Mouse (Mus musculus): Measurements from ENCODE around the gene Commd9.
A peak's percentile ranks its signal among the peaks of the same experiment; 100 is the strongest.

Gene Commd9

GRCm38 (mm10) chr2:101909326-101910080 is 23.5 kb downstream of the Commd9 start:
- no peak for DNase-seq

DNA sequence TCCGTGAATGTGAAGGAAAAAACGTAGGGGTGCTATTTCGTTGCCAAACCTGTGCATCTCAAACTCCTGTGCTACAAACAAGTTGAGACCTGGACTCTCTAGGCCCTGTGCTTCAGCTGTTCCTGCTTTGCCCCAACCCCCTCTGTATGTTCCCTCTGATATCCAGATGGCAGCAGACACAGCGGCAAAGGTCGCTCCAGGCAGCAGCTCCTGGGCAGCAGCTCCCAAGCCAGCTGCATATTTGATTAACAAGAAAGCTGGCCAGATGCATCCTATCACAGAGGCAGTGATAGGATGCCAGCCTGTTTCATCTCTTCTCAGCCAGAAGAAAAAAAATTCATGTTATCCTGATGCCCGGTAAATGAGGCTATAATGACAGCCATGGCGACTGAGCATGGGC is 32.5 kb downstream of the Commd9 start:
- peak; percentile 19 for DNase-seq

DNA sequence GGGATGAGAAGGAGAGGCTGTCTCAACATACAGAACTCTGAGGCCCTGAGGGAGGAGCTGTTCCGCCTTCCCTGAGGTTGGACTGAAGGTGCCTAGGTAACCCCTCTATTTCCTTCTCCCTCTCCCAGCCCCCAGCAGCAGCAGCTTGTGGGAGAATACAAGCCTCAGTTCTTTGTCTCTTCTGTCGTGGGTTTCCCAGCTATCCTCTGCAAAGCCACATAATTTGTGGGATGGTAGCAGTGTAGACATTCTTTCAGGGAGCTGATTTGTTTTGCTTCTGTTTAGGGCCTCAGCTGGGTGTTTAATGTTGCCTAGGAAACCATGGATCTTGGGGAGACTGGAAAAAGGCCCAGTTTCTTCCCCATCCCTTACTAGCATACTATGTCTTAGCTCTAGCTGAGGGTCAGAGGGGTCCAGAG is 34.1 kb downstream of the Commd9 start:
- no peak for DNase-seq

GRCm38 (mm10) chr2:101922302-101922701 is 36.3 kb downstream of the Commd9 start:
- DNase-seq, result no peak

DNA sequence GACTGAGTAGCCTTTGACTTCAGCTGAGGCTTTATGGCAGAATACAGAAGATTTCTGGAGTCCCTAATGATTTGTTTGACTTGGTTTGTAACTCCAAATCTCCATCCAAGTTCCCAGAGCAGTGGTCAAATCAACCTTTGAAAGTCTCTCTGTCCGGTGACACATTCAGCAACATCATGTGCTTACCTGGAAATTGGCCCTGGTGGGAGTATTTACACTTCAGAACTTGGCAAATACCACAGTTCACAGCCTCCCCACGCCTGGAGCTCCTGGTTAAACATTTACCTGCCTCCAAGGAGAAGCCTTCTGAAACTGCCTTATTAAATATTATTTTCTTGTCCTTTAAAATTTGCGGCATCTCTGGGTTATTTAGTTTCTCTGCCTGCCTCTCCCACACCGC is 37.1 kb downstream of the Commd9 start:
- no peak for DNase-seq

DNA sequence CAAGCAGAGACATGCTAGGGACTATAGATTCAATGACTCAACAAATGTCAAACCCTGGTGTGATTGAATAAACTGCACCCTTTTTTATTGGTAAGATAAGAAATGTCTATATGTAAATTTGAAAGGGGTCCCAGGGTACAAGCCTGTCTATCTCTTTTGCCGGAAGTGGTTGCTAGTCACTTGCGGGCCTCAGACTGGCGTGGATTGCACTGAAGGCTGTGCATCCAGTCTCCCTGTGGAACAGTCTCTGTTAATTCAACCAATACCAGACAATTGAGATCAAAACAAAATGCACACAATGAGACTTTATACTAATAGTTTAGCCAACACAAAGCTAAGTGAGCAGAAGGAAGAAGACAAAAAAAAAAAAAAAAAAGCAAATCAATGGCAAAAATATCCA is 39.1 kb downstream of the Commd9 start:
- no peak for DNase-seq

DNA sequence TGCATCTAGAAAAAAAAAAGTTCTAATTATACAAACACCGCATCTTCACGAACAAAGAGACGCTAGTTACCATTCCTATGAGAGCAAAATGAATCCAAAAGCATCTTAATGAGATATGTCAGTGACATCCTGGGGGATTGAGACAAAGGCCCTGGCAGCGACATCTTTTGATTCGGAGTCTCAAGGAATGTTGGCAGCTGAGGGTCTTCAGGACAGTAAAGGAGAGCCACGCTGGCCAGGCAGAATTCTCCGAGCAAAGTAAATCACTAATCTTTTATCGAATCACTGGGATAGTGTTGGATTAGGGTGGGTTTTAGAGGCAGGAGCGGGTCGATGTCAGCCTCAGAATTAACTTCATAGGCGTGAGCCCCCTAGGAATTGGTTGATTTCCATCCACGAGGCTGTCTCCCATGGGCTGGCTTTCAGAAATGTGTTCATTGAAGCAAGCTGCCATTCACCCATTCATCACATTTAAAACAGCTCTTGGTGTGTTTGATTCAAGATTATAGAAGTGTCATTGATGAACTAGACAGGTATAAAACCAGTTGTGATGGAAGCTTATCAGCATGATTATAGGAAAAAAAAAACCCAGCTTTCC is 39.6 kb downstream of the Commd9 start:
- DNase-seq, result no peak

DNA sequence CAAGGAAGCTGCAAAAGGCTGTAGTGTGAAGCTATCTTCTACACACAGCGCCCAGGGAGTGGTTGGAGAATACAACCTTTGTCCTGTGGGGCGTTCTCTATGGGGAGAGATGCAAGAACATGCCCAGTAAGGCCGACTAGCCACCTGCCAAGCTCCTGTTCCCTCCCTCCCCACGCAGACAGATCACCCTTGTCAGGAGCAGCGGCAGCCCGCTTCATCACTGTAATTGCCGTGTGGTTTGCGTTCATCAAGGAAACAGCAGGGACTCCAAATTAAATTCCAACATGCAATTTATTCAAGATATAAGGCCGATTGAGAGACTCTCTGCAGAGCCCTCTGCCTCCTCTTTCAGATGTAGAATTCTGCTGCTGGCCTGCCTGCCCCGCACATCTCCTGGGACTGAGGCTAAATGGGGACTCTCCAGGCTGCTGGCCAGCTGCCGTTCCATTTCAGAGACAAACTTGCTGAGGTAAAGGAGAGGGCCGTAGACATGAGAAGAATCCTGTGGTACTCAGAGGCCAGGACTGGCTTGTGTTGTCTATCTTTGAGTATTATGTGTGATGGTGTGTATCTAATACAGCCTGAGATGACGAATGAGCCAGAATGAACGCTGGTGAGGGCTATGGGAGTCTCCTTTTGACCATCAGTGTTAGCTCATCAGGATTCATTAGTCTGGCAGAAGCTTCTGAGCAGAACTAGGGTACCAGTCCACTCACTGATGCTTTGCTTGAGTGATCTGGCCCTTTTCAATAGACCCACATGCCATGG is 46.3 kb downstream of the Commd9 start:
- no peak for DNase-seq

DNA sequence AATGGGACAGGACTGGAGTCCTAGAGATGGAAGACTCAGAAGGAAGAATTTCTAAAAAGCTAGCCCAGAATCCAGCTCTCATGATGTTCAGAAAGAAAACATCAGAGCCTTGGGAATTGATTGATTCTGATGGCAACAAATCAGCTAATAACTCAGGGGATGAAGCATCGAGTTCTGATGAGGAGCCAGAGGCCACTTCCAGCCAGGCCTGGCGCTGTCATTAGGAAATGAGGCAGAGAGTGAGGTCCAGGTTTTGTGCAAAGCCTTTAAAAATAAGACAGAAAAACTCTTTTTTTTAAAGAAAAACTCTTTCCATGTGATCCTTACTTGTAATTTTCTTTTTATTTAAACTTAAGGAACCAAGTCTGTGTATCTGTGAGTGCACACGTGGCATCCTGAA is 47.3 kb downstream of the Commd9 start:
- no peak for DNase-seq

DNA sequence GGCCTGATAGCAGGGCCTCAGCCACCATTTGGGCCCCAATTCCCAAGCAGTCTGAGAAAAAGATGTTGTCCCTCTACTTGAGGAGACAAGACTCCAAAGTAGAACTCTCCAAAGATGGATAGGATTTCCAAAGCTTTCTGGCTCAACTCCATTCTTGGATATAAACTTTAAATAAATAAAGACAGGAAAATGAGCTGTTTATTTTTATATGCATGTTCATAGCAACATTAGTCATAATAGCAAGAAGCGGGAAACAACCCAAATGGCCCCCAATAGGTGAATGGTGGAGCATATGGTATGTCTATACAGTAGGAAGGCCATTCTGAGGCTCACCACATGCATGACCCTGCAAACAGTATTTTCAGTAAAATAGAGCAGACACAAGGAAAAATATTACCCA is 49.0 kb downstream of the Commd9 start:
- no peak for DNase-seq

DNA sequence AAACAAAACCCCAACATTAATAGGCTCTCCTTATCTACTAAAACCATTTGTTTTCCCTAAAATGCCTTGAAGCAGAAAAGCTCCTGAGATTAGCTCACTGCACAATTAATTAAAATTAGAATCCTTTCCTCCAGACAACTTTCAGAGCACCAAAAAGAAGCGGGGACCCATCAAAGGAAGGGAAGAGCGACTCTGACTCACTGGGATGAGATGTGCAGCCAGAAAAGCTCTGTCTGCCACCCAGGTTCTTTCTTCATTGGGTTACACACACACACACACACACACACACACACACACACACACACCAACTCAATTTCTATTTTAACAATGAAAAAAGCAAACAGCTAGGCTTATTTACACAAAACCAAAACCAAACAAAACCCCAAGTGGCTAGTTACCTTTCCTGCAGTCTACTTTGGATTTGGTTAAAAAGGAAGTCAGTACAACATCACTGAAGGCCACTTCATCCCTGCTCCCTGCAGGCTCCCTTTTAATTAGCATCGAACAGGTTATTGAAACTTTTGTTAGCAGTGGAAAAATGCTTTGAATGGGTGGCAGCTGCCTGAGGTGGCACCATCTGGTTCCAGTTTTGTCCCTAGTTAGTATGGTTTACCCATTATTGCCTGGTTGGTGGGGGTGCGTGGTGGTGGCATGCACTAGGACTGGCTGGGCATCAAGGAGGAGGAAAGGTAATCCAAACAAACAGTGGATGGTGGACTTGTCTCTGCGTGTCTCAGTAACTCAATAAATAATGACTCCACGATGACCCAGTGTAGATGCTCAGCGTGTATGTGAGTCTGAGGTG is 64.9 kb downstream of the Commd9 start:
- no peak for DNase-seq
